Mouse (Mus musculus): ENCODE results near the gene Gm5415.

DNA sequence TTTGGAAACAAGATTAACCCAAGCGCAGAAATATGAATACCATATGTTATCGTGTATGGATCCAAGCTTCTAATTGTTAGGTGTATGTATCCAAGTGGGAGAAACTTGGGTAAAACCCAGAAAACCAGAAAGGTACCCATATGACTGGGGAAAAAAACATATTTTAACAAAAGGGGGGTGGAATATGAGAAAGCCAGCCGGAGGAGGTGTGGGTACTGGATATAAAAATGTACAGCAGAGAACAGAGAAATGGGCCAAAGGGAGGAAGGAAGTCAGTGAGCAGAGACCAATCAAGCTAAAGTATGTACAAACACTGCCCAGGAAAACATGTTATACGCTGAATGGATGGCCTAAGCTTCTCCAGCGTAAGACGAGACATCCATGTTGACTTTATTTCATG lies 43.7 kb downstream of the Gm5415 start:
- no peak for TF ChIP-seq CTCF (IDR thresholded peaks at IDR 0.05; ENCODE audit: insufficient read depth, low read length)
- TF ChIP-seq POLR2A (IDR thresholded peaks at IDR 0.05; ENCODE audit: borderline replicate concordance, extremely low read depth, low read depth, low read length), result no peak
